Mouse (Mus musculus) liver, adult 2 months (tissue): Measurements from ENCODE around the gene Tcerg1l. TPM values are rescaled to one million over a fixed set of nuclear protein-coding genes. Genes with fewer than 3 reads are reported as not detected.

Experiments
- DNase-seq: peaks from one replicate; pipeline ENCODE4 v3.0.0-alpha.2; 2011; ENCODE audit warnings: low read depth, low spot score; ENCODE audit errors: extremely low read depth
- H3K27ac ChIP-seq: fragments of 200-500 bp; replicated peaks from 2 replicates; pipeline ENCODE4 v1.5.1; 2012; ENCODE audit warnings: low read depth, mild to moderate bottlenecking, control low read depth, inconsistent platforms, low read length; ENCODE audit not compliant: insufficient read depth
- H3K27me3 ChIP-seq: fragments of 200-500 bp; 2 replicates; pipeline ENCODE4 v1.6.1; 2012; ENCODE audit warnings: mild to moderate bottlenecking, moderate library complexity, low read length, inconsistent platforms; ENCODE audit not compliant: control insufficient read depth, insufficient read depth
- H3K36me3 ChIP-seq: fragments of 200-500 bp; 2 replicates; pipeline ENCODE4 v1.6.1; 2012; ENCODE audit warnings: low read length, inconsistent platforms; ENCODE audit not compliant: control insufficient read depth, insufficient read depth
- H3K4me1 ChIP-seq: fragments of 200-500 bp; 2 replicates; pipeline ENCODE4 v1.6.1; 2011; ENCODE audit warnings: low read length; ENCODE audit not compliant: control insufficient read depth, insufficient read depth
- H3K4me3 ChIP-seq: fragments of 200-500 bp; 2 replicates; pipeline ENCODE4 v1.5.1; 2011; ENCODE audit warnings: low read depth, mild to moderate bottlenecking, control low read depth, low read length, moderate library complexity; ENCODE audit not compliant: insufficient read depth
- H3K79me2 ChIP-seq: fragments of 200-500 bp; 2 replicates; pipeline ENCODE4 v1.6.1; 2012; ENCODE audit warnings: inconsistent platforms, mild to moderate bottlenecking, low read length, moderate library complexity; ENCODE audit not compliant: control insufficient read depth, insufficient read depth
- H3K9ac ChIP-seq: fragments of 200-500 bp; 2 replicates; pipeline ENCODE4 v1.6.1; 2012; ENCODE audit warnings: low read depth, mild to moderate bottlenecking, control low read depth, inconsistent platforms, low read length
- CTCF ChIP-seq: fragments of 200-500 bp; IDR thresholded peaks from 2 replicates; pipeline ENCODE4 v1.5.1; 2011; ENCODE audit warnings: low read depth, low read length, control low read depth
- POLR2A ChIP-seq: fragments of 200-500 bp; IDR thresholded peaks from 2 replicates; pipeline ENCODE4 v1.6.1; 2011; ENCODE audit warnings: low read length, control low read depth; ENCODE audit not compliant: insufficient read depth; ENCODE audit errors: extremely low read depth
- WGBS: fragments of 180-500 bp; shearing (Covaris S2); methylation state at CpG from one replicate; pipeline ENCODE4 v1.1.7; 2018; 5-methylcytosine and 5-hydroxymethylcytosine counted together
- polyA plus RNA-seq: library from polyadenylated mRNA; depleted of rRNA; stranded (reverse); fragments of >200 nt; gene quantifications from 2 replicates; pipeline ENCODE4 v1.2.3, GENCODE M21; 2012
- total RNA-seq: library from RNA; depleted of rRNA; stranded (reverse); fragments of >200 nt; gene quantifications from 2 replicates; pipeline ENCODE4 v1.2.3, GENCODE M21; 2014

Tcerg1l gene
- total and polyA plus RNA-seq, 2 experiments, result not detected

GRCm38 (mm10) chr7:138375573-138375972 is 22.0 kb downstream of the Tcerg1l start:
- Histone ChIP-seq H3K9ac (no peak overlapping the region), H3K36me3 (no peaks in the 10 kb centered on the region), H3K4me3 (no peak overlapping the region), H3K79me2 (no peaks in the 10 kb centered on the region), H3K27ac (no peak overlapping the region), H3K27me3 (no peaks in the 10 kb centered on the region), H3K4me1 (no peaks in the 10 kb centered on the region)
- DNase-seq, result no peak
- TF ChIP-seq CTCF (no peak), POLR2A (no peak)
- WGBS, result 55% methylated on average over 7 of the region's 7 CpGs

- Histone ChIP-seq H3K36me3 (no peaks in the 10 kb centered on the region), H3K9ac (no peak overlapping the region), H3K79me2 (no peaks in the 10 kb centered on the region), H3K4me1 (no peaks in the 10 kb centered on the region), H3K27ac (no peak overlapping the region), H3K27me3 (no peaks in the 10 kb centered on the region), H3K4me3 (no peak overlapping the region)
- no peak for DNase-seq
- WGBS, result 45% methylated on average over 7 of the region's 7 CpGs
- no peak for TF ChIP-seq POLR2A
- no peak for TF ChIP-seq CTCF
These were observed 23.2 kb downstream of the Tcerg1l start for GRCm38 (mm10) chr7:138374376-138374775.

- H3K27me3 ChIP-seq, result no peaks in the 10 kb centered on the region
- no peak overlapping the region for H3K4me3 ChIP-seq
- no peak overlapping the region for H3K27ac ChIP-seq
- TF ChIP-seq CTCF, result no peak
- no peak for TF ChIP-seq POLR2A
- WGBS, result 65% methylated on average over 5 of the region's 5 CpGs
- H3K79me2 ChIP-seq, result no peaks in the 10 kb centered on the region
- no peak overlapping the region for H3K9ac ChIP-seq
- no peak for DNase-seq
- H3K4me1 ChIP-seq, result no peaks in the 10 kb centered on the region
- H3K36me3 ChIP-seq, result no peaks in the 10 kb centered on the region
These were observed 24.0 kb downstream of the Tcerg1l start for GRCm38 (mm10) chr7:138373530-138373929.

DNA sequence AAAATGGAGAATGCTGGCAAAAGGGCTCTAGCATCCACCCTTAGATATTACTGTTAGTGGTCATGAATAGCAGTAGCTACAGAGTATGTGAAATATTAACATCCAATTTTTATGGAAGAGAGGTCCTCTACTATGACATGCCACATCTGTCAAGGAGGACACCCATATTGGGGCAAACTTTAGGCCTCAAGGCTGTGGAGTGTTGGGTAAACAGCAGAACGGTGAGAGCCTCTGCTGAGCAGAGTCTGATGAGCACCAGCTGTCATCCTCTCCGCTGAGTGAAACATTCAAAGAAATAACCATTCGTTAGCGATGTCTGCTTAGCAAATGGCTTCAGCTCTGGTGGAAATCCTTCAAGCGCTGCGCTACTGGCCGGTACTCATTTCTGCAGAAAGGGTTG is 30.0 kb downstream of the Tcerg1l start:
- Histone ChIP-seq H3K27me3 (no peaks in the 10 kb centered on the region), H3K4me1 (no peaks in the 10 kb centered on the region), H3K9ac (no peak overlapping the region), H3K79me2 (no peaks in the 10 kb centered on the region), H3K27ac (no peak overlapping the region), H3K36me3 (no peaks in the 10 kb centered on the region), H3K4me3 (no peak overlapping the region)
- no peak for DNase-seq
- 76% methylated on average over 7 of the region's 7 CpGs for WGBS
- no peak for TF ChIP-seq POLR2A
- no peak for TF ChIP-seq CTCF

GRCm38 (mm10) chr7:138365519-138365918 is 32.0 kb downstream of the Tcerg1l start:
- H3K4me3 ChIP-seq, result no peak overlapping the region
- H3K79me2 ChIP-seq, result no peaks in the 10 kb centered on the region
- TF ChIP-seq POLR2A (no peak), CTCF (no peak)
- 29% methylated on average over 8 of the region's 8 CpGs for WGBS
- H3K36me3 ChIP-seq, result no peaks in the 10 kb centered on the region
- no peak for DNase-seq
- H3K4me1 ChIP-seq, result no peaks in the 10 kb centered on the region
- H3K27ac ChIP-seq, result no peak overlapping the region
- H3K9ac ChIP-seq, result no peak overlapping the region
- no peaks in the 10 kb centered on the region for H3K27me3 ChIP-seq

DNA sequence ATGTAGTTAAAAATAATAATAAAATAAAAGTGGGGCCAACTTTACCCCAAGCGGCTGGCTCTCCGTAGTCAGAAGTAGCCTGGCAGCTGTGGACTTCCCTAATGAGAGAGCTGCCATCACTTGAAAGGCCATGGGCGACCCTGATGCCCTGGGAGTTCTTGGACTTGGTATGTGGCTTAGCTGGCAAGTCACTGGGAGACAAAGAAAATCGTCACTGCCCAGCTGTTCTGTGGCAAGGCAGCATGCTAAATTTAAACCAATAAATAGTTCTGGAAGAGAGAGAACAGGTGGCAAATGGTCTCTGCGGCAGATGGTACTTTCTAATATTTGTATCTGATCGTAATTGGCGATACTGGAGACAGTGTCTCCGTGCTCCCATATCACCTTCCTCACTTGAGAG is 40.1 kb downstream of the Tcerg1l start:
- H3K4me1 ChIP-seq, result no peaks in the 10 kb centered on the region
- TF ChIP-seq CTCF, result no peak
- 72% methylated on average over 8 of the region's 8 CpGs for WGBS
- H3K27me3 ChIP-seq, result no peaks in the 10 kb centered on the region
- no peak overlapping the region for H3K9ac ChIP-seq
- H3K36me3 ChIP-seq, result no peaks in the 10 kb centered on the region
- no peak for DNase-seq
- H3K4me3 ChIP-seq, result no peak overlapping the region
- no peaks in the 10 kb centered on the region for H3K79me2 ChIP-seq
- H3K27ac ChIP-seq, result no peak overlapping the region
